Mouse (Mus musculus): ENCODE data around the gene Kifc1.

The Kifc1 gene

DNA sequence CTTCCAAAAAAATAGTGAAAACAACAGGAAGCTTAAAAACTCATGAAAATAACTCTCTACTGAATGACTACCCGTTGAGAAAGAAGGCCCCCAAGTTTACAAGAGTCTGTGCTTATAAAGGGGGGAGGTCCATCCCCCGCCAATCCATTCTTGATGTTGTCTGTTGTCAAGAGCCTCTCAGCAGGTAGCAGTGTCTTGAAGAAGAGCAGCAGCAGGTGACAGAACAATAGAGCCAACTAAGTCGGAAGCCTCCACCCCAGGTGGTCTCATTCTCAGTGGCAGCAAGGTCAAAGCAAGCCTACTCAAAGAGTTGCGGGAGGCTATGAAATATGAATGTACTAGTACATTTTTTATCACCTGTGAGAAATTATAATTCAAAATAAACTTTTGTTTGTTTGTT, 32.6 kb downstream of the Kifc1 start:
- no peak for DNase-seq (ENCODE audit: low spot score in 2 of 2)

DNA sequence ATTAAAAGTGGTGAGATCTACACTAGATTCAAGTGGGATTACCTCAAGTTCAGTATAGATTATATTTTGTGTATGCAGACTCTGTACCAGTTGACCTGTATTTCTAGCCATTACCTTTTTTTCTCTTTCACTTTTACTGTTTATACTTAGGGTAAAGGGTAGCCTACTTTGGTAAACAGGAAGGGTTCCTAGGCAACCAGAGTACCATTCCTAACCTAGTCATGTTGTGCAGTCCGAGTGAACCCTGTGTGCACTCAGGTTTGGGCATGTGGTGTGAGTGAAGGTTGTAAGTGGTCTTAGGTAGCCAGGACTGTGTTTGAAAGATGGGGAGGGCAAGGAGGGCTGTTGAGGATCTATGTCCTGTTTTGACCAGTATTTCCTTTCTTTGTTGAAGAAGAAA, 39.1 kb downstream of the Kifc1 start:
- no peak for DNase-seq (ENCODE audit: low spot score in 2 of 2)

DNA sequence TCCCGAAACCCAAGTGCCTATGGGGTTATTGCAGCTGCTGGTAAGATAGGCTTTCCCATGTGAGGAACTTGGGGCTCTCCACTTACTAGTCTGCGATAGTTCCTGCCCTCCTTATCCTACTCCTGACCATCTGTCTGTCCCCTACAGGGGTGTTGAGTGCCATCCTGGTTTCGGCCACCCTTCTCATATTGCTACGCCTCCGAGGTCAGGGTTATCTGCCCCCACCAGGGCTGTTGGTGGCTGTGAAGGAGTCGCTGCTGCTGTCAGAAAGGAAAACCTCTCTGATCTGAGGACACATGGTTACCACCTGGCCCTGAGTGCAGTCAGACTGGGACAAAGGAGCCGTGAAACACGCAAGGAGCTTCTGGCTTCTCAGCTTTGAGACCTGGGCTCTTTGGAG, 42.3 kb downstream of the Kifc1 start:
- DNase-seq (ENCODE audit: low spot score in 2 of 2) = no peak

DNA sequence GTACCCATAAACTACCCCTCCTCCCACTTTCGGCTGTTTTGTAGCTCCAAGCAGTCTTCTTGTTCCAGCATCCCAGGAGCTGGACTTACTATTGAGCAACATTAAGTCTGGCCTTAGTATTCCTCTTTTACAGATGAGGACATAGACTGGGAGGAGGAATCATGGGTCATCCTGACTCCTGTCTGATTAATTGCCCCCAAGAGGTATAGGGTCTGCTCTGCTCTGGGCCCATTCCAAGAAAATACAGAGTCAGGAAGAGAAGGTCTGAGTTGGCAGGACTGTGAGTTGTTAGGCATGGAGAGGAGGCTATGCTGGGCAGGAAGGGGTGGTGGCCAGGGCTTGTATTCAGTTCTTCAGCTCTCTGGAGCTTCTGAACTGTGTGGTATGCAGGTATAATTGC, 46.3 kb downstream of the Kifc1 start:
- DNase-seq (ENCODE audit: low spot score in 2 of 2) = no peak

DNA sequence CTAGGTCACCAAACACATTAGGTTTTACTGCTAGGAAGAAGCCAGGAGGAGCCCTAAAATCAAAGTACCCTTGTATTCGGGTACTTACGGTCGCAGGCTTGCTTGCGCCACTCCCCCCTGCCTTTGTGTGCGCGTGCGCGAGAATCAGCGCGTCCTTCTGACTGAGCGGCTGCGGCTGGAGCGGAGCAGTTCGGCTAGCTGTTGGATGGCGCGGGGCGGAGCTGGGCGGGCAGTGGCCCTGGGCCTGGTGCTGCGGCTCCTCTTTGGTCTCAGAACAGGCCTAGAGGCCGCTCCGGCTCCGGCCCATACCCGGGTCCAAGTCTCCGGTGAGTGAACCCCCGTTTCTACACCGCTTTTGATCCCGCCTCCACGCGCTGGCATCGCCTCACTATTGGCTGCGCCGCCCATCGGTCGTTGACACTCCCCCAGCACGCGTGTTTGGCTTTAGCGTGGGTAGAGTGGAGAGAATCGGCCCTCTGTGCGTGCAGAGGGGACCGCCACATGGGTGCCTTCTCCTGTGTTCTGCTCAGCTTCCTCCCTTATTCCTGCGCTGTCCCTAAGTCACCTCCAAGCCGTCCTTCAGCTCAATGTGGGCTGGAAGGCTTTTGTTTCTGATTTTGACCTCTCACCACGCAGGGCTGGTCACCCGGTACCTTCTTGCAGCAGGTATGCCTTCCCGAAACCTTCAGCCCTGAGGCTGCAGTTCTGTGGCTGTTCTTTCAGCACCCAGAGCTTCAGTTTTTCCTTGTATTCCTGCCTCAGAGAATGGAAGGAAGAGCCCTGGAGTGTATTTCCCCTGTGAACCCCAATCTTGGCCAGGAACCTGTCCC, 47.3 kb downstream of the Kifc1 start, which contains the start of gene Cd320:
Gene Cd320, plus strand, starts transcription at position 126 of the 830 bp plus-strand sequence.
- DNase-seq (ENCODE audit: low spot score in 2 of 2) = peak; percentile 77 to 87

DNA sequence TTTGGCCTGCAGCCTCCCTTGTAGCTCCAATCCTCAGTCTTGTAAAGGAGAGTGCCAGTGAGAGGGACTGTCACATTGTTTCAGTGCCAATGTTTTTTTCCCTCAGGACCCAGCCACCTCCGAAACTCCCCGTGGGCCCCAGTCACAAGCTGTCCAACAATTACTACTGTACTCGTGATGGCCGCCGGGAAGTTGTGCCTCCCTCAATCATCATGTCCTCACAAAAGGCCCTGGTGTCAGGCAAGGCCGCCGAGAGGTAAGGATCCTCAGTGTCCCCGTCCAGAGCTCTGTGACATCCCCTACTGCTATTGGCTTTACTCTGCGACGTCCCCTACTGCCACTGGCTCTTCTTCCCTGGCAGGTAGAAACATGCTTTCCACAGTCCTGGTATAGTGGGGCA, 60.9 kb downstream of the Kifc1 start:
- no peak for DNase-seq (ENCODE audit: low spot score in 2 of 2)

DNA sequence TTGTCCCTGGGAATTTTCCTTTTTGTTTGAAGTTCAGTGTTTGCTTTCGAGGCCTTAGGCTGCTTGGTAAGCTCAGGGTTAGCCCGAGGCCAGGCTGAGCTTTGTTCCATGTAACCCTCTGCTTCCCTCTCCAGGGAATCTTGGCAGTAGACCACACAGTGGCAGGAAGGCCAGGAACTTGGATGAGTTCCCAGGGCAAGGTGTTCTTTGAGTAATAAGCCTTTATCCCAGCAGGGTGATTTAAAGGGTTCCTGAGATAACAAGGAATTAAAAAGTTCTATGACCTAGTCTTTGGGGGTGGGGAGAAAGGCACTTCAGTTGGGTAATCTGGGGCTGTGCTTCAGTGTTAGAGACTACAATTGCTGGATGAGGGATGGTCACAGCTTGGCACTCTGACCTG, 61.6 kb downstream of the Kifc1 start:
- no peak for DNase-seq (ENCODE audit: low spot score in 2 of 2)

DNA sequence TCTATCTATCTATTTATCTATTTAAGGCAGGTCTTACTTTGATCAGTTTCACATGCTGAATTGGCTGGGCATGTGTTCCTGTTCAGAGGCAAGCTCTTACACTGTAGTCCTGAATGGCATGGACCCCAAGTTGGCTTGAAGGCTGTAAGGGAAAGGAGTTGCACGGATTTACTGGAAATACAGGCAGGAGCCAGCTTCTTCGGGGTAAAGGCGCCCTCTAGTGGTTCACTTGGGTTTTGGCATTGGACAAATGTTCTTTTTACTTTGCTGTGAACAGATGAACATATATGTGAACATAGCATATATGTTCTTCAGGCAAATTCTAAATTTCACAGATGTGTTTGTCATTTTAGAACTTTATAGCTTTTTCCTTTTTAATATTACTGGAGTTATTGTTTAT, 63.6 kb downstream of the Kifc1 start:
- peak; percentile 41 to 71 for DNase-seq (ENCODE audit: low spot score in 2 of 2)

Data from thymus, postnatal 10 days (tissue).